Mouse (Mus musculus): ENCODE results near the gene Scarf2.

- TF ChIP-seq HCFC1 (IDR thresholded peaks at IDR 0.05; ENCODE audit: borderline replicate concordance, insufficient read depth, low read length) (no peak), ZNF384 (IDR thresholded peaks at IDR 0.05; ENCODE audit: low read depth, low read length) (no peak)
These were observed 29.4 kb downstream of the Scarf2 start for GRCm38 (mm10) chr16:17826500-17826899.
